Mouse (Mus musculus): ENCODE measurements around the gene Adgrl4. TPM values are rescaled to one million over a fixed set of nuclear protein-coding genes. Genes with fewer than 3 reads are reported as not detected.

Gene Adgrl4
- 17.5 and 20.0 TPM in 2 replicates for polyA plus RNA-seq (2015; fragmentation: Nextera tagmentation; extraction: Ambion mirVana)

DNA sequence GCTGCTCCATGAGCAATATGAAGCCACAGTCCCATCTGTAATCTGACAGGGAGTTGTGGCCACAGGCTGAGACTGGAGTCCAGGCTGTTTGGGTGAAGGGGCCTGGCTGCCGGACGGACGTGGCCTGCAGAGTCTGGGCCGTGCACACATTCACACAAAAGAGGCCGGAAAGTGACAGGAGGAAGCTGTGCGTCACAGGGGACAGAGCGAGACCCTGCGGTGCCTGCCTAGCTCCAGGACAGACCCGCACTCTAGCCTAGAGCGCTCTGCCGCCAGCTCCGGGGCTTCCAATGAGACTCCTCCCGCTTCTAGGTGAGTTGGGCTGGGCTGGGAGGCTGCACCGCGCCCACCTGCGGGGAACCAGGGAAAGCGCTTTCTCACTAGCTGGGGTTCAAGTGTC, at the start of gene Adgrl4:
Gene Adgrl4, plus strand, starts transcription at position 195 of the 400 bp plus-strand sequence.
- Histone ChIP-seq H3K4me2 (ENCODE audit: low read depth, low read length) (peak within 1 kb of the TSS; percentile 76), H3K27ac (ENCODE audit: low read length) (peak within 1 kb of the TSS; percentile 75), H3K9ac (ENCODE audit: low read length) (peak within 1 kb of the TSS; percentile 67), H3K4me1 (ENCODE audit: control insufficient read depth, insufficient read depth, low read length) (no peaks in the 10 kb centered on the region; the same call in 1 of the 2 replicates), H3K36me3 (ENCODE audit: control insufficient read depth, insufficient read depth) (no peaks in the 10 kb centered on the region), H3K4me3 (ENCODE audit: low read length) (peak within 1 kb of the TSS; percentile 53), H3K27me3 (ENCODE audit: control insufficient read depth, insufficient read depth, low read length) (no peaks in the 10 kb centered on the region), H3K9me3 (replicated peaks; ENCODE audit: control insufficient read depth, low read length) (no peaks in the 10 kb centered on the region)
- WGBS = 4% methylated on average over 17 of the region's 17 CpGs
- peak; percentile 88 for ATAC-seq (replicated peaks; ENCODE audit: extremely low read depth, insufficient read depth, low FRiP score)

- ATAC-seq (replicated peaks; ENCODE audit: extremely low read depth, insufficient read depth, low FRiP score) = no peak
- no peak overlapping the region for H3K4me2 ChIP-seq (ENCODE audit: low read depth, low read length)
- H3K9me3 ChIP-seq (replicated peaks; ENCODE audit: control insufficient read depth, low read length) = no peaks in the 10 kb centered on the region
- H3K36me3 ChIP-seq (ENCODE audit: control insufficient read depth, insufficient read depth) = no peaks in the 10 kb centered on the region
- no peaks in the 10 kb centered on the region for H3K4me1 ChIP-seq (ENCODE audit: control insufficient read depth, insufficient read depth, low read length)
- H3K27ac ChIP-seq (ENCODE audit: low read length) = no peak overlapping the region
- no peak overlapping the region for H3K4me3 ChIP-seq (ENCODE audit: low read length)
- no peaks in the 10 kb centered on the region for H3K27me3 ChIP-seq (ENCODE audit: control insufficient read depth, insufficient read depth, low read length)
- H3K9ac ChIP-seq (ENCODE audit: low read length) = no peak overlapping the region
Measured at GRCm38 (mm10) chr3:151390912-151391311, 46.8 kb upstream of the Adgrl4 start.

- no peaks in the 10 kb centered on the region for H3K4me1 ChIP-seq (ENCODE audit: control insufficient read depth, insufficient read depth, low read length)
- no peak overlapping the region for H3K27ac ChIP-seq (ENCODE audit: low read length)
- H3K27me3 ChIP-seq (ENCODE audit: control insufficient read depth, insufficient read depth, low read length) = no peaks in the 10 kb centered on the region
- no peak overlapping the region for H3K4me3 ChIP-seq (ENCODE audit: low read length)
- H3K9me3 ChIP-seq (replicated peaks; ENCODE audit: control insufficient read depth, low read length) = no peaks in the 10 kb centered on the region
- H3K9ac ChIP-seq (ENCODE audit: low read length) = no peak overlapping the region
- no peaks in the 10 kb centered on the region for H3K36me3 ChIP-seq (ENCODE audit: control insufficient read depth, insufficient read depth)
- ATAC-seq (replicated peaks; ENCODE audit: extremely low read depth, insufficient read depth, low FRiP score) = no peak
- no peak overlapping the region for H3K4me2 ChIP-seq (ENCODE audit: low read depth, low read length)
- 85% methylated on average over 4 of the region's 4 CpGs for WGBS
Measured at GRCm38 (mm10) chr3:151392891-151393290, 44.8 kb upstream of the Adgrl4 start.

GRCm38 (mm10) chr3:151393330-151393729, 44.4 kb upstream of the Adgrl4 start:
- no peaks in the 10 kb centered on the region for H3K4me1 ChIP-seq (ENCODE audit: control insufficient read depth, insufficient read depth, low read length)
- H3K27me3 ChIP-seq (ENCODE audit: control insufficient read depth, insufficient read depth, low read length) = no peaks in the 10 kb centered on the region
- no peak overlapping the region for H3K9ac ChIP-seq (ENCODE audit: low read length)
- no peak overlapping the region for H3K27ac ChIP-seq (ENCODE audit: low read length)
- H3K4me3 ChIP-seq (ENCODE audit: low read length) = no peak overlapping the region
- ATAC-seq (replicated peaks; ENCODE audit: extremely low read depth, insufficient read depth, low FRiP score) = no peak
- 89% methylated on average over 1 of the region's 1 CpGs for WGBS
- no peaks in the 10 kb centered on the region for H3K9me3 ChIP-seq (replicated peaks; ENCODE audit: control insufficient read depth, low read length)
- no peak overlapping the region for H3K4me2 ChIP-seq (ENCODE audit: low read depth, low read length)
- no peaks in the 10 kb centered on the region for H3K36me3 ChIP-seq (ENCODE audit: control insufficient read depth, insufficient read depth)

GRCm38 (mm10) chr3:151399270-151399669, 38.4 kb upstream of the Adgrl4 start:
- Histone ChIP-seq H3K27me3 (ENCODE audit: control insufficient read depth, insufficient read depth, low read length) (no peaks in the 10 kb centered on the region), H3K4me1 (ENCODE audit: control insufficient read depth, insufficient read depth, low read length) (no peaks in the 10 kb centered on the region), H3K4me3 (ENCODE audit: low read length) (no peak overlapping the region), H3K9me3 (replicated peaks; ENCODE audit: control insufficient read depth, low read length) (no peaks in the 10 kb centered on the region), H3K36me3 (ENCODE audit: control insufficient read depth, insufficient read depth) (no peaks in the 10 kb centered on the region), H3K9ac (ENCODE audit: low read length) (no peak overlapping the region), H3K4me2 (ENCODE audit: low read depth, low read length) (no peak overlapping the region), H3K27ac (ENCODE audit: low read length) (no peak overlapping the region)
- 57% methylated on average over 1 of the region's 1 CpGs for WGBS
- ATAC-seq (replicated peaks; ENCODE audit: extremely low read depth, insufficient read depth, low FRiP score) = no peak

- no peaks in the 10 kb centered on the region for H3K36me3 ChIP-seq (ENCODE audit: control insufficient read depth, insufficient read depth)
- no peaks in the 10 kb centered on the region for H3K27me3 ChIP-seq (ENCODE audit: control insufficient read depth, insufficient read depth, low read length)
- no peaks in the 10 kb centered on the region for H3K4me1 ChIP-seq (ENCODE audit: control insufficient read depth, insufficient read depth, low read length)
- WGBS = 68% methylated on average over 2 of the region's 2 CpGs
- ATAC-seq (replicated peaks; ENCODE audit: extremely low read depth, insufficient read depth, low FRiP score) = no peak
- H3K4me2 ChIP-seq (ENCODE audit: low read depth, low read length) = no peak overlapping the region
- no peak overlapping the region for H3K27ac ChIP-seq (ENCODE audit: low read length)
- H3K4me3 ChIP-seq (ENCODE audit: low read length) = no peak overlapping the region
- H3K9ac ChIP-seq (ENCODE audit: low read length) = no peak overlapping the region
- H3K9me3 ChIP-seq (replicated peaks; ENCODE audit: control insufficient read depth, low read length) = no peaks in the 10 kb centered on the region
Measured at GRCm38 (mm10) chr3:151411031-151411430, 26.7 kb upstream of the Adgrl4 start.

DNA sequence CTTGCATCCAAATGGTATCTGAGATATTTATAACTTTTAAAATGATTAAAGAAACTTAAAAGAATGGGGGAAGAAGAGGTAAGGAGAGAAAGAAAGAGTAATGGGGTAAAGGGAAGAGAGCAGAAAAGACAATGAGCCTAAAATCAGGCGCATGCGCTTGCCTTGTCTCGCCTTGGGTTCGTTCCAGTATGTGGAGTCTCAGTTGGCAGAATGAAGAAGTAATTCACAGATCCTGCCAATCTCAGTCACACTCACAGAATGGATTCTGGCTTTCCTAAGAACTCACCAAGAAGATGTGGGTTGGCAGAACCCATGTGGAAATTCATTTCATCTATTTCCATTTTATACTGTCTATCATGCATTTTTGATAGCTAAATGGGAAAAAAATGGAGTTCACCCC, 26.2 kb upstream of the Adgrl4 start:
- no peak overlapping the region for H3K27ac ChIP-seq (ENCODE audit: low read length)
- no peaks in the 10 kb centered on the region for H3K9me3 ChIP-seq (replicated peaks; ENCODE audit: control insufficient read depth, low read length)
- no peaks in the 10 kb centered on the region for H3K36me3 ChIP-seq (ENCODE audit: control insufficient read depth, insufficient read depth)
- ATAC-seq (replicated peaks; ENCODE audit: extremely low read depth, insufficient read depth, low FRiP score) = no peak
- WGBS = 91% methylated on average over 4 of the region's 4 CpGs
- H3K9ac ChIP-seq (ENCODE audit: low read length) = no peak overlapping the region
- no peak overlapping the region for H3K4me2 ChIP-seq (ENCODE audit: low read depth, low read length)
- H3K4me3 ChIP-seq (ENCODE audit: low read length) = no peak overlapping the region
- H3K4me1 ChIP-seq (ENCODE audit: control insufficient read depth, insufficient read depth, low read length) = no peaks in the 10 kb centered on the region
- H3K27me3 ChIP-seq (ENCODE audit: control insufficient read depth, insufficient read depth, low read length) = no peaks in the 10 kb centered on the region

- H3K27me3 ChIP-seq (ENCODE audit: control insufficient read depth, insufficient read depth, low read length) = no peaks in the 10 kb centered on the region
- H3K36me3 ChIP-seq (ENCODE audit: control insufficient read depth, insufficient read depth) = no peaks in the 10 kb centered on the region
- H3K9ac ChIP-seq (ENCODE audit: low read length) = no peak overlapping the region
- H3K9me3 ChIP-seq (replicated peaks; ENCODE audit: control insufficient read depth, low read length) = no peaks in the 10 kb centered on the region
- no peak overlapping the region for H3K4me2 ChIP-seq (ENCODE audit: low read depth, low read length)
- no peak overlapping the region for H3K4me3 ChIP-seq (ENCODE audit: low read length)
- no peak for ATAC-seq (replicated peaks; ENCODE audit: extremely low read depth, insufficient read depth, low FRiP score)
- no peak overlapping the region for H3K27ac ChIP-seq (ENCODE audit: low read length)
- H3K4me1 ChIP-seq (ENCODE audit: control insufficient read depth, insufficient read depth, low read length) = no peaks in the 10 kb centered on the region
Measured at GRCm38 (mm10) chr3:151416931-151417330, 20.8 kb upstream of the Adgrl4 start.

DNA sequence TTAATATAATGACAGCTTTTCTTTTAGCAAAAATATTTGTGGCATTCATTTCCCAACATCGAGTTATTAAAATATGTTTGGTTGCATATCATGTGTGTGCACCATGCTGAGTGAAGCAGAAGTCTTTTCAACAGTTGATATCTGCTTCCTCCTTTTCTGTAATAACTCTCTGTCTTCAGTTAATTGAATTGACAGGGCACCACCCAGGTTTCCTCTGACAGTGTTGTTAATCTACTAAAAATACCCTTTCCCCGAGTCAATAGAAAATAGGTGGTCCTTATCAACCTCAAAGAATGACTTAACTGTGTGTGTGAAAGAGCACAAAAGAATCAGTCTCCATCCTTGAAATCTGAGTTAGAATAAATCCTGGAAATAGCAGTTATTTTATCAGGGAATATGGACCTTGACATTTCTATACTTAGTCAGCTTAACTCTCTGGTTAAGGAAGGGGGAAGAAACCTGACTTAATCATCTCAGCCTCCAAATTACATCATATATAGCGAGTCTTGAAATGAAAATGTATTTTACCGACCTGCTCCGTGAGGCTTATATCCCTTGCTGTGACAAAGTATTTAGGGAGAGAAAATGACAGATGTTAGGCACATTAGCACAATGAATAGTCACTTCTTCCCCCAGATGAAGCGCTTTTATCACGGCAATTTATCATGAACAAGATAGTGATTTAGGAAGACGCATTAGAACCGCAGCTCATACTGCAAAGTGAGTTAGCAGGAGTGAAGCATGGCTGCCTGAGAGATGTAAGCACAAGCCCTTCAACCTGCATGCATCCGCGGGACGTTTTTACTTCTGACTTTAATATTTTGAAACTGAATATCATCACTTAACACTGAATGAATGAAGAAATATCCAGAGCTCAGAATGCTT, 19.8 kb upstream of the Adgrl4 start:
- Histone ChIP-seq H3K4me1 (ENCODE audit: control insufficient read depth, insufficient read depth, low read length) (no peaks in the 10 kb centered on the region), H3K27ac (ENCODE audit: low read length) (no peak overlapping the region), H3K27me3 (ENCODE audit: control insufficient read depth, insufficient read depth, low read length) (no peaks in the 10 kb centered on the region), H3K4me2 (ENCODE audit: low read depth, low read length) (peak overlapping the region; percentile 30; the same call in 1 of the 2 replicates), H3K9ac (ENCODE audit: low read length) (no peak overlapping the region), H3K4me3 (ENCODE audit: low read length) (no peak overlapping the region), H3K9me3 (replicated peaks; ENCODE audit: control insufficient read depth, low read length) (no peaks in the 10 kb centered on the region), H3K36me3 (ENCODE audit: control insufficient read depth, insufficient read depth) (no peaks in the 10 kb centered on the region)
- no peak for ATAC-seq (replicated peaks; ENCODE audit: extremely low read depth, insufficient read depth, low FRiP score)
- WGBS = 48% methylated on average over 12 of the region's 12 CpGs
